Mouse (Mus musculus): ENCODE measurements around the gene Apba1.

DNA sequence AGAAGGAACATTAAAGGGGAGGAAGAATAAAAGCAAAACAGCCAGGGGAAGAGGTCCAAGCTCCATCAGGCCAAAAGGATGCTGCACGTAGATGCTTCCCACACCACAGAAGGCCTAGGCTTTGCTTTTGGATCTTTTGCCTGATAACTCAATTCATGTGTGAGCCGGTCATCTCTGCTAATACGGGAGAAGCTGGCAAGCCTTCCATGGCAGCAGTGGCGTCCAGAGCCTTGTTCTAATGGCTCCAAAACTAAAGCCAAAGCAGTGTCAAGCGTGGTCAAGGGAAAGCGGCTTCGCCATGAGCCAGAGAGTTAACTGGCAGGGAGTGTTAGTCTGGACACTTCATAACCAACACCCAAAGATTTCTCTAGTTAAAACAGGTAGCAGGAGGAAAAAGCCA is 144.4 kb downstream of the Apba1 start:
- TF ChIP-seq POLR2A (IDR thresholded peaks at IDR 0.05; ENCODE audit: extremely low read depth, insufficient read depth, low read length) (no peak), CTCF (IDR thresholded peaks at IDR 0.05; ENCODE audit: low read depth, low read length) (no peak)

Measured in liver, adult 2 months (tissue).